Mouse (Mus musculus): Measurements from ENCODE around the gene Ppp2r5c.

Gene Ppp2r5c

GRCm38 (mm10) chr12:110438367-110438973 lies 8.4 kb upstream of the Ppp2r5c start:
- DNase-seq (ENCODE audit: low spot score in 2 of 2): peak; percentile 32

- no peak for DNase-seq (ENCODE audit: low spot score in 2 of 2)
Observed at GRCm38 (mm10) chr12:110442238-110442637, 4.7 kb upstream of the Ppp2r5c start.

- DNase-seq (ENCODE audit: low spot score in 2 of 2): no peak
Observed at GRCm38 (mm10) chr12:110444530-110444929, 2.4 kb upstream of the Ppp2r5c start.

- DNase-seq (ENCODE audit: low spot score in 2 of 2): peak in 1 of 2 experiments; percentile 6
Observed at GRCm38 (mm10) chr12:110445775-110446174, 1.1 kb upstream of the Ppp2r5c start.

- peak; percentile 25 to 45 for DNase-seq (ENCODE audit: low spot score in 2 of 2)
Observed at GRCm38 (mm10) chr12:110447306-110447705, 386 bp downstream of the Ppp2r5c start.

GRCm38 (mm10) chr12:110448767-110449166 lies 1.8 kb downstream of the Ppp2r5c start:
- no peak for DNase-seq (ENCODE audit: low spot score in 2 of 2)

GRCm38 (mm10) chr12:110454223-110454622 lies 7.3 kb downstream of the Ppp2r5c start:
- DNase-seq (ENCODE audit: low spot score in 2 of 2): peak; percentile 72 to 74

- DNase-seq (ENCODE audit: low spot score in 2 of 2): no peak
Observed at GRCm38 (mm10) chr12:110456024-110456423, 9.1 kb downstream of the Ppp2r5c start.

GRCm38 (mm10) chr12:110458667-110459066 lies 11.7 kb downstream of the Ppp2r5c start:
- DNase-seq (ENCODE audit: low spot score in 2 of 2): no peak

- no peak for DNase-seq (ENCODE audit: low spot score in 2 of 2)
Observed at GRCm38 (mm10) chr12:110460418-110461300, 13.7 kb downstream of the Ppp2r5c start.

GRCm38 (mm10) chr12:110463711-110464110 lies 16.8 kb downstream of the Ppp2r5c start:
- DNase-seq (ENCODE audit: low spot score in 2 of 2): no peak

- no peak for DNase-seq (ENCODE audit: low spot score in 2 of 2)
Observed at GRCm38 (mm10) chr12:110471426-110471825, 24.5 kb downstream of the Ppp2r5c start.

- no peak for DNase-seq (ENCODE audit: low spot score in 2 of 2)
Observed at GRCm38 (mm10) chr12:110472247-110472646, 25.3 kb downstream of the Ppp2r5c start.

- DNase-seq (ENCODE audit: low spot score in 2 of 2): no peak
Observed at GRCm38 (mm10) chr12:110474497-110474896, 27.6 kb downstream of the Ppp2r5c start.

GRCm38 (mm10) chr12:110476561-110476960 lies 29.6 kb downstream of the Ppp2r5c start:
- DNase-seq (ENCODE audit: low spot score in 2 of 2): no peak

GRCm38 (mm10) chr12:110477906-110478305 lies 31.0 kb downstream of the Ppp2r5c start:
- no peak for DNase-seq (ENCODE audit: low spot score in 2 of 2)

- no peak for DNase-seq (ENCODE audit: low spot score in 2 of 2)
Observed at GRCm38 (mm10) chr12:110478601-110479008, 31.7 kb downstream of the Ppp2r5c start.

GRCm38 (mm10) chr12:110479268-110479667 lies 32.3 kb downstream of the Ppp2r5c start:
- no peak for DNase-seq (ENCODE audit: low spot score in 2 of 2)

GRCm38 (mm10) chr12:110480701-110481100 lies 33.8 kb downstream of the Ppp2r5c start:
- DNase-seq (ENCODE audit: low spot score in 2 of 2): peak in 1 of 2 experiments; percentile 43

- DNase-seq (ENCODE audit: low spot score in 2 of 2): no peak
Observed at GRCm38 (mm10) chr12:110483761-110484160, 36.8 kb downstream of the Ppp2r5c start.

- DNase-seq (ENCODE audit: low spot score in 2 of 2): peak in 1 of 2 experiments; percentile 11
Observed at GRCm38 (mm10) chr12:110484824-110485584, 38.1 kb downstream of the Ppp2r5c start.

Data from natural killer cell, adult 2 months (primary cell).